Mouse (Mus musculus): ENCODE measurements around the gene Bmt2. TPM values are rescaled to one million over a fixed set of nuclear protein-coding genes. Genes with fewer than 3 reads are reported as not detected.

The Bmt2 gene
- polyA plus RNA-seq, 1 experiment, result 13.3 TPM

DNA sequence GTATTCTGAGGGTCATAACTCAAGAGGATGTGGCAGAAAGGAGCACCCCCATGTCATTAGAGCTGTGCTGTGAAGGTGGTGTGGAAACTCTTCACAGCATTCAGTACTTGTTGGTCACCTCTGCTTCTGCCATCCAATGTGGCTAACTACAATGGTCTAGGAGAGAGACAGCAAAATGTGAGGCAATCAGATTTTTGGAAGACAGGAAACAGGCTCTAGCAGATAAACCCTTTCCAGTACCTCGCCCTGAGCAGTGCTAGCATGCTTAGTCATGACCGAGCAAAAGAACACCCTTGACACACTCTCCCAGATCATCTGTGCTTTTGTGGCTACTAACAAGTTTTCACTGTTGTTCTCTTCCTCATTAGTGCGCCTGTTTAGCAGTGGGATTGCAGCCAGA is 60.7 kb downstream of the Bmt2 start:
- Histone ChIP-seq H3K27me3 (ENCODE audit: control insufficient read depth, insufficient read depth, low read length) (no peaks in the 10 kb centered on the region), H3K4me1 (ENCODE audit: control insufficient read depth, insufficient read depth, low read length) (no peaks in the 10 kb centered on the region), H3K4me3 (replicated peaks; ENCODE audit: insufficient read depth, low read depth, low read length) (no peak overlapping the region), H3K27ac (ENCODE audit: insufficient read depth, low read length) (no peak overlapping the region)
- TF ChIP-seq POLR2A (IDR thresholded peaks at IDR 0.05; ENCODE audit: borderline replicate concordance, insufficient read depth, low read length) (no peak), CTCF (IDR thresholded peaks at IDR 0.05; ENCODE audit: borderline replicate concordance, insufficient read depth, low read depth, low read length) (no peak)
- no peak for DNase-seq
- WGBS, result 92% methylated on average over 3 of the region's 3 CpGs

DNA sequence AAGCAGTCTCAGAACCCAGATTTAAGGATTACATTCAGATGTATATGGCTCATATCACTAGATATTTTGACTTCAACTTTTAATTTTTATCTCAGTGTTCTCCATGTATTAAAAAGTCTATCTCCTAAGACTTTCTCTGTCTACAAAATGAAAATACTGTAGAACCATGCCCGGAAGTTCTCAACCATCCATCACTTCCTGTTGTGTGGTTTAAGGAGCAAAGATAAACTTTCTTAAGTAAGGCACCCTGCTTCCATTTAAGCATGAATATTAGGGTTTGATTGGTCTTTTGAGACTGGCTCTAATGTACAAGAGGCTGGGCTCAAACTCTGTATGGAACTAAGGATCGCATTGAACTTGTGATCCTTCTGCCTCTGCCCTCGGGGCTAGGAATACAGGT is 63.2 kb downstream of the Bmt2 start:
- DNase-seq, result no peak
- TF ChIP-seq CTCF (IDR thresholded peaks at IDR 0.05; ENCODE audit: borderline replicate concordance, insufficient read depth, low read depth, low read length) (no peak), POLR2A (IDR thresholded peaks at IDR 0.05; ENCODE audit: borderline replicate concordance, insufficient read depth, low read length) (no peak)
- Histone ChIP-seq H3K27ac (ENCODE audit: insufficient read depth, low read length) (no peak overlapping the region), H3K4me3 (replicated peaks; ENCODE audit: insufficient read depth, low read depth, low read length) (no peak overlapping the region), H3K4me1 (ENCODE audit: control insufficient read depth, insufficient read depth, low read length) (no peaks in the 10 kb centered on the region), H3K27me3 (ENCODE audit: control insufficient read depth, insufficient read depth, low read length) (no peaks in the 10 kb centered on the region)
- 94% methylated on average over 3 of the region's 3 CpGs for WGBS

DNA sequence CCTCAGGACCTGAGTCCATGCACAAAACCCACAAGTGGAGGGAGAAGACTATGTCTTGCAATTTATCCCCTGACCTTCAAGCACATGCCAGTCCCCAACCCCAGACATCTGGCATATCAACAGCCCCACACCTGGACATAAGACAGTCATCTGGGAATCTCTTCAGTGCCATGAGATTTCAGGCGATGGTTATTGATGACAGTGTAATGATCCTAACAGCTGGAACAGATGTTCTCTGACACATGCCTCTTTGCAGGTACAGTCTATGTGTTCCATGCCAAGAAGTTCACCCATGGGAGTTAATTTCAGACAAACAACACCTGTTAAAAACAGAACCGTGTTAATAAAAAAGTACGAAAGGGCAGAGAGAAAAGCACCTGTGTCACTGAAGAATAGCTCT is 64.1 kb downstream of the Bmt2 start:
- H3K27me3 ChIP-seq (ENCODE audit: control insufficient read depth, insufficient read depth, low read length), result no peaks in the 10 kb centered on the region
- TF ChIP-seq CTCF (IDR thresholded peaks at IDR 0.05; ENCODE audit: borderline replicate concordance, insufficient read depth, low read depth, low read length) (no peak), POLR2A (IDR thresholded peaks at IDR 0.05; ENCODE audit: borderline replicate concordance, insufficient read depth, low read length) (no peak)
- DNase-seq, result no peak
- H3K4me3 ChIP-seq (replicated peaks; ENCODE audit: insufficient read depth, low read depth, low read length), result no peak overlapping the region
- 82% methylated on average over 3 of the region's 3 CpGs for WGBS
- H3K27ac ChIP-seq (ENCODE audit: insufficient read depth, low read length), result no peak overlapping the region
- no peaks in the 10 kb centered on the region for H3K4me1 ChIP-seq (ENCODE audit: control insufficient read depth, insufficient read depth, low read length)

DNA sequence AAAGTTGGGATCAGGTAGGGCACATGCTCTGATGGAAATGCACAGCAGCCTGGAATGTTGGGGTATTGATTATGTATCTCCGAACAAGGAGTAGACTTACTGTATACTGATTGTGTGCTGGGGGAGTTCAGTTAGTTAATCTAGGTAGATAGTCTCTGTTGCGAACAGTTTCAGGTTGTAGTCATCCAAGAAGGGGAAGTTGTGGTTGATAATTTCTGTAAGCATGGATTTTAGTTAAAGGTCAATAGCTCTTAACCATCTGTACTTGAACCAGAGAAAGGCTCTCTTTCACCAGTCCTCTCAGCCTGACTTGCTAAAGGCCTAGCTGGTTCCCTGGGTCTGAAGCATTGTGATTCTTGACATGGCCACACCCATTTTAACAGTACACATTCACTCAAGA is 66.9 kb downstream of the Bmt2 start:
- no peak for TF ChIP-seq CTCF (IDR thresholded peaks at IDR 0.05; ENCODE audit: borderline replicate concordance, insufficient read depth, low read depth, low read length)
- TF ChIP-seq POLR2A (IDR thresholded peaks at IDR 0.05; ENCODE audit: borderline replicate concordance, insufficient read depth, low read length), result no peak
- no peaks in the 10 kb centered on the region for H3K4me1 ChIP-seq (ENCODE audit: control insufficient read depth, insufficient read depth, low read length)
- DNase-seq, result no peak
- no peak overlapping the region for H3K4me3 ChIP-seq (replicated peaks; ENCODE audit: insufficient read depth, low read depth, low read length)
- WGBS, result 100% methylated on average over 2 of the region's 2 CpGs
- no peak overlapping the region for H3K27ac ChIP-seq (ENCODE audit: insufficient read depth, low read length)
- no peaks in the 10 kb centered on the region for H3K27me3 ChIP-seq (ENCODE audit: control insufficient read depth, insufficient read depth, low read length)

DNA sequence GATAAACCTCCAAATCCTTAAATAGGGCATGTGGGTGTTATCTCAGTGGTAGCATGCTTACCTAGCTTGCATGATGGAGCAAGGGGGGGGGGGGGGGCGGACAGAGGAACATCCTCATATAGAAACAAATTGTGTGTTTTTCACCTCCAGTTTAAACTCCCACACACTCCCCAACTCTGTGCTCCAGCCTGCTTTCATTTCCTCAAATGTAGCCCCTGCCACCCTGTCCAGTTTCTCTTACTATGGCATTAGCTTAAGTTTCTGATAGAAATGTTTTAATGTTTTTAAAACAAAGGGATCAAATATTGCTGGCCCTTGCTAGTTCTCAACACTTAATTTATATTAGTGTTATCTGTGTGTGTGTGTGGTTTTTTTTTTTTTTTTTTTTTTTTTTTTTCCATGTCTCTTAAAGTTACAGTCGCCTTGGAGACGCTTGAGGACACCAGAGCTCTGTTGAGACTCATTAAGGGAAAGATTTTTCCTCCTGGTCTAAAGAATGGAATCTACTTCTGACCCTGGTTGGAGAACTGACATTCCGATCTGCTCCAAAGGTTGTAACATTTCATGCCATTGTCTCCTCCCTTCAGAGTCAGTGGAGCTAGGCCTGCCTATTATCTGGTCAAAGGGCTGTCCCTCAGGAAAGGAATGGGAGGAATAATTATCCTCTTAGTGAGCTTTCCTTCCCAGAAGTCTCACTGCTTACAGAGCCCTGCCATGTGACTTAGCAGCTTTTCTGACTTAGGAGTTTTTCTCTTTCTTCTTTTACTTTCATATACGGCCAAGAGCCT is 68.2 kb downstream of the Bmt2 start:
- WGBS, result 79% methylated on average over 5 of the region's 5 CpGs
- no peak overlapping the region for H3K27ac ChIP-seq (ENCODE audit: insufficient read depth, low read length)
- H3K4me3 ChIP-seq (replicated peaks; ENCODE audit: insufficient read depth, low read depth, low read length), result no peak overlapping the region
- no peak for TF ChIP-seq POLR2A (IDR thresholded peaks at IDR 0.05; ENCODE audit: borderline replicate concordance, insufficient read depth, low read length)
- no peak for TF ChIP-seq CTCF (IDR thresholded peaks at IDR 0.05; ENCODE audit: borderline replicate concordance, insufficient read depth, low read depth, low read length)
- no peak for DNase-seq
- H3K4me1 ChIP-seq (ENCODE audit: control insufficient read depth, insufficient read depth, low read length), result no peaks in the 10 kb centered on the region
- no peaks in the 10 kb centered on the region for H3K27me3 ChIP-seq (ENCODE audit: control insufficient read depth, insufficient read depth, low read length)

DNA sequence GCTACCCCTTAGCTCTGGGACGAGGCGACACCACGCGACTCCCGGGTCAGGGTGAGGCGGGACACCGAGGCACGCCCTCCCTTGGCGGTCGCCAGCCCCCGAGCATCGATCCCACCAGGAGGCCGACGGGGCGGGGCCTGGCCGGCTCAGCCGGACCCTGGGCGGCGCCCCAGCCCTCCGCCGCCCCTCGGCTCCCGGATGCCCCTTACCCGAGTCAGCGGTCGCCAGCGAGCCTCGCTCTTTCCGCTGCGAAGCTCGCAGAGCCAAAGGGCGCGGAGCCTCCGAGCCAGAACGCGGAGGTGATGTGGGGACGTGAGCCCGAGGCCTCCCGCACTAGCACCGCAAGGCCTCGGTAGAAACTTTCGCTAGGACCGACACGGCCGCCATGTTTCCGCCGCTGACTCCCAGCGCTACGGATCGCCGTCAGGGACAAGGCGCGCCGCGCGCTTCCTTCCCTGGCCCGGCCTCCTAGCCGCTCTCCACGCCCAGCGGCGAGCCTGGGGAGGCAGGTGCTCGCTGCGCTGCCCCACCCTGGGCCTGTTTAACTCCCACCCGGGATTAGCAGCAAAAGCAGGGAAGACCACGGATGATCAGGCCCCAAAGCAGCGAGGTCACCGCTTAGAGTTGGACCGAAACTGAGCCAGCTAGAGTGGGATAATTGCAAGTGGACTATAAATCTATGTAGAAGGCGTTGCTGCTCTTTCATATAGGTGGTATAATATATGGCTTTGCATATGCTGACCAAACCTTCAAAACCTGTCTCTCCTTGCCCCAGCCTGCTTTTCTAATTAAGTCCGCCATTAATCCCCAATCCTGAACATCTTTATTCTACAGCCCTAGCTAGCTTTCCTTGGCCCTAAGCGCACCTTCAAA is 69.9 kb downstream of the Bmt2 start, which contains the start of gene Tmem168:
Gene Tmem168, minus strand, starts transcription at position 480 of the 873 bp plus-strand sequence.
- peak within 1 kb of the TSS; percentile 90 for H3K4me3 ChIP-seq (replicated peaks; ENCODE audit: insufficient read depth, low read depth, low read length)
- H3K27me3 ChIP-seq (ENCODE audit: control insufficient read depth, insufficient read depth, low read length), result no peaks in the 10 kb centered on the region
- WGBS, result 2% methylated on average over 71 of the region's 71 CpGs
- peak within 1 kb of the TSS; percentile 80 for H3K27ac ChIP-seq (ENCODE audit: insufficient read depth, low read length)
- TF ChIP-seq CTCF (IDR thresholded peaks at IDR 0.05; ENCODE audit: borderline replicate concordance, insufficient read depth, low read depth, low read length), result no peak
- TF ChIP-seq POLR2A (IDR thresholded peaks at IDR 0.05; ENCODE audit: borderline replicate concordance, insufficient read depth, low read length), result peak; percentile 81
- DNase-seq, result peak; percentile 95 to 98
- no peaks in the 10 kb centered on the region for H3K4me1 ChIP-seq (ENCODE audit: control insufficient read depth, insufficient read depth, low read length)

GRCm38 (mm10) chr6:13606921-13607620 is 70.7 kb downstream of the Bmt2 start:
- Histone ChIP-seq H3K27me3 (ENCODE audit: control insufficient read depth, insufficient read depth, low read length) (no peaks in the 10 kb centered on the region), H3K4me3 (replicated peaks; ENCODE audit: insufficient read depth, low read depth, low read length) (peak overlapping the region; percentile 90), H3K27ac (ENCODE audit: insufficient read depth, low read length) (no peak overlapping the region), H3K4me1 (ENCODE audit: control insufficient read depth, insufficient read depth, low read length) (no peaks in the 10 kb centered on the region)
- DNase-seq, result no peak
- no peak for TF ChIP-seq POLR2A (IDR thresholded peaks at IDR 0.05; ENCODE audit: borderline replicate concordance, insufficient read depth, low read length)
- no peak for TF ChIP-seq CTCF (IDR thresholded peaks at IDR 0.05; ENCODE audit: borderline replicate concordance, insufficient read depth, low read depth, low read length)
- 8% methylated on average over 15 of the region's 15 CpGs for WGBS
